Mouse (Mus musculus): Measurements from ENCODE around the gene Cd244a. TPM values are rescaled to one million over a fixed set of nuclear protein-coding genes. Genes with fewer than 3 reads are reported as not detected.

Gene Cd244a
- polyA plus RNA-seq, 1 experiment: not detected

DNA sequence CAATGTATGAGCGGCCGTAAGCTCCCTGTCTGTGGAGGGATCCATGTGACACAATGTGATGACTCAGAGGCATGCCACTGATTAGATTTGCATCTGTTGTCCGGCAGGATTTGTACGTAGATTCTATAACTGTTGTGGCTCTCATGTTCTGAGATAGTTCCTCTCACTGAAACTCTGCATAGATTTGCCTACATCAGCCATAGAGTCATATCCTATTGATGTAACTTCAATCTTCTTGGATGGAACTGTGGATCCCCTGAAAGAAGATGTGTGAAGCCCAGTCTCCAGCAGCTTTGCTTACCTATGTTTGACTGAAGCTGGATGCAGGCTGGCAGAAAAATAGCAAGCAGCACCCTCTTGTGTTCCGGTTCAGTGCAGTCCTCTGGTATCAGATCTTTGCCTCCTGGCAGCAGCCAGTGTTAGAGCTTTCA, 99.6 kb downstream of the Cd244a start:
- no peaks in the 10 kb centered on the region for H3K4me1 ChIP-seq (ENCODE audit: control insufficient read depth, insufficient read depth, insufficient read length, low read length)
- no peak overlapping the region for H3K27ac ChIP-seq (replicated peaks; ENCODE audit: low read depth, low read length)
- H3K4me3 ChIP-seq (ENCODE audit: insufficient read depth, low read depth, low read length): no peak overlapping the region

Other genes starting within 250 kb of the Cd244a start
- 22.3 and 27.1 TPM in 2 replicates for gene Dedd, start 230.0 kb upstream of the Cd244a start, polyA plus RNA-seq (2012; ENCODE audit: insufficient read depth, insufficient read length, missing spikeins)
- 41.1 and 62.5 TPM in 2 replicates for gene Nit1, start 213.5 kb upstream of the Cd244a start, polyA plus RNA-seq (2012; ENCODE audit: insufficient read depth, insufficient read length, missing spikeins)
- gene Pfdn2, start 213.5 kb upstream of the Cd244a start, polyA plus RNA-seq (2012; ENCODE audit: insufficient read depth, insufficient read length, missing spikeins): 73.2 and 83.7 TPM in 2 replicates
- gene Klhdc9, start 198.4 kb upstream of the Cd244a start, polyA plus RNA-seq (2012; ENCODE audit: insufficient read depth, insufficient read length, missing spikeins): not detected in 2 replicates
- gene Nectin4, start 189.1 kb upstream of the Cd244a start, polyA plus RNA-seq (2012; ENCODE audit: insufficient read depth, insufficient read length, missing spikeins): not detected in 2 replicates
- gene Arhgap30, start 170.2 kb upstream of the Cd244a start, polyA plus RNA-seq (2012; ENCODE audit: insufficient read depth, insufficient read length, missing spikeins): 2.1 and 3.0 TPM in 2 replicates
- 13.1 and 18.2 TPM in 2 replicates for gene Usf1, start 147.9 kb upstream of the Cd244a start, polyA plus RNA-seq (2012; ENCODE audit: insufficient read depth, insufficient read length, missing spikeins)
- gene Tstd1, start 140.3 kb upstream of the Cd244a start, polyA plus RNA-seq (2012; ENCODE audit: insufficient read depth, insufficient read length, missing spikeins): not detected in 2 replicates
- 42.9 and 45.1 TPM in 2 replicates for gene F11r, start 121.7 kb upstream of the Cd244a start, polyA plus RNA-seq (2012; ENCODE audit: insufficient read depth, insufficient read length, missing spikeins)
- 2.7 and 3.0 TPM in 2 replicates for gene Alyref2, start 55.7 kb upstream of the Cd244a start, polyA plus RNA-seq (2012; ENCODE audit: insufficient read depth, insufficient read length, missing spikeins)
- not detected in 2 replicates for gene Itln1, start 23.9 kb upstream of the Cd244a start, polyA plus RNA-seq (2012; ENCODE audit: insufficient read depth, insufficient read length, missing spikeins)
- 0.95 TPM in 1 of 2 replicates, not detected in the other for gene Ly9, start 48.2 kb downstream of the Cd244a start, polyA plus RNA-seq (2012; ENCODE audit: insufficient read depth, insufficient read length, missing spikeins)
- gene Slamf7, start 93.8 kb downstream of the Cd244a start, polyA plus RNA-seq (2012; ENCODE audit: insufficient read depth, insufficient read length, missing spikeins): 1.0 and 1.6 TPM in 2 replicates
- gene Cd48, start 122.8 kb downstream of the Cd244a start, polyA plus RNA-seq (2012; ENCODE audit: insufficient read depth, insufficient read length, missing spikeins): 4.8 and 7.1 TPM in 2 replicates
- not detected in 2 replicates for gene Slamf1, start 207.9 kb downstream of the Cd244a start, polyA plus RNA-seq (2012; ENCODE audit: insufficient read depth, insufficient read length, missing spikeins)

All from brown adipose tissue, adult 24 weeks (tissue).